Mouse (Mus musculus): ENCODE measurements around the gene Hoxb7. TPM values are rescaled to one million over a fixed set of nuclear protein-coding genes. Genes with fewer than 3 reads are reported as not detected.

Gene Hoxb7
- polyA plus RNA-seq, 2 experiments = 0.02 to 0.19 TPM

- H3K4me1 ChIP-seq (replicated peaks; ENCODE audit: control insufficient read depth in 2 of 2, insufficient read depth in 2 of 2, low read length in 1 of 2) = no peaks in the 10 kb centered on the region; a peak in 1 of 4 replicates
- no peaks in the 10 kb centered on the region for H3K9me3 ChIP-seq (ENCODE audit: control insufficient read depth, low read length)
- no peak overlapping the region for H3K4me3 ChIP-seq (ENCODE audit: insufficient read depth in 1 of 2, low read depth in 2 of 2, low read length in 2 of 2)
- no peak for DNase-seq (ENCODE audit: low read depth in 3 of 3, low spot score in 3 of 3)
- ATAC-seq (ENCODE audit: insufficient read depth) = no peak
- H3K27ac ChIP-seq = no peak overlapping the region
- peaks cover 67% of the 10 kb centered on the region for H3K27me3 ChIP-seq (ENCODE audit: control insufficient read depth, insufficient read depth, low read length)
- TF ChIP-seq EP300 (IDR thresholded peaks at IDR 0.05; ENCODE audit: low read depth) (no peak), CTCF (IDR thresholded peaks at IDR 0.05; ENCODE audit: low read depth) (no peak)
- 29% methylated on average over 2 of the region's 2 CpGs for WGBS (ENCODE audit: insufficient replicate concordance)
- H3K9ac ChIP-seq (replicated peaks) = no peak overlapping the region
- H3K4me2 ChIP-seq (ENCODE audit: low read depth) = no peak overlapping the region
- no peaks in the 10 kb centered on the region for H3K36me3 ChIP-seq (replicated peaks; ENCODE audit: control insufficient read depth, insufficient read depth, low read depth)
Observed at GRCm38 (mm10) chr11:96334002-96334364, 47.6 kb downstream of the Hoxb7 start.

DNA sequence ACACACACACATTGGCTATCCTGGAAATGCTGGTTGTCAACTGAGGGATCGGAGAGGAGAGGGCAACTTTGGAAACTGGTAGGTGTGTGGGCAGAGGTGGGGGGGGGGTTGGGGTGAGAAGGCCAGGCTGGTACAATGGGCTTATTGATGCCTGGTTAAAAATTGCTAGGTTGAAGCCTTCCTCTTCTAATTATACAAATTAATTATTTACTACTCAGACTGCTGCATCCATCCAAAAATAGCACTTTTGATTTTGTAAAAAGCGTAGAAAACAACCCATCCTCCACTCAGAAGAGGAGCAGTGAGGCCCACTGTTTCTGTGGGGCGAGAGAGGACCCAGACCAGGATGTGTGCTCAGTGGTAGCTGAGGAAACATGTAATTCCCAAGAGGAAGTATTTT, 48.6 kb downstream of the Hoxb7 start:
- TF ChIP-seq EP300 (IDR thresholded peaks at IDR 0.05; ENCODE audit: low read depth) (no peak), CTCF (IDR thresholded peaks at IDR 0.05; ENCODE audit: low read depth) (no peak)
- Histone ChIP-seq H3K9me3 (ENCODE audit: control insufficient read depth, low read length) (no peaks in the 10 kb centered on the region), H3K4me2 (ENCODE audit: low read depth) (no peak overlapping the region), H3K4me1 (replicated peaks; ENCODE audit: control insufficient read depth in 2 of 2, insufficient read depth in 2 of 2, low read length in 1 of 2) (no peaks in the 10 kb centered on the region; a peak in 1 of 4 replicates), H3K36me3 (replicated peaks; ENCODE audit: control insufficient read depth, insufficient read depth, low read depth) (no peaks in the 10 kb centered on the region), H3K27me3 (ENCODE audit: control insufficient read depth, insufficient read depth, low read length) (peaks cover 70% of the 10 kb centered on the region), H3K4me3 (ENCODE audit: insufficient read depth in 1 of 2, low read depth in 2 of 2, low read length in 2 of 2) (no peak overlapping the region), H3K27ac (no peak overlapping the region), H3K9ac (replicated peaks) (no peak overlapping the region)
- DNase-seq (ENCODE audit: low read depth in 3 of 3, low spot score in 3 of 3) (no peak), ATAC-seq (ENCODE audit: insufficient read depth) (no peak)
- WGBS (ENCODE audit: insufficient replicate concordance) = 41% methylated on average over 3 of the region's 3 CpGs

DNA sequence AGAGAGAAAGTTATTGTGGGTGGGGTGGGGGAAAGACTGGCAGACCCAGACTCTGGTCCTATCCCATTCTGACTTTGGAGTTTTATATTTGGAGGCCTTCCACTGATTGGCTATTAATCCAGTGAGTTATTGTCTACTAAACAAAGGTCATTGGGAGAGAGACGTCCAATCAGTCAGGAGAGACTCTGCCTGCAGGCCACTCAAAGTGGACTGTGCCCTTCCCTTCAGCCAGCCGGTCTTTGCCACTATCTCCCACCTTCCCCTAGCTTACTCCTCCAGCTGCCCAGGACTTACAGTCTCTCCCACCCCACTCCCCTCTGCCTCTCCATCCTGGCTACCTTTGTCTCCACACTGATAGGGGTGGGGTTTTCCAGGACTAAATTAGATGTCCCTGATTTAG, 50.2 kb downstream of the Hoxb7 start:
- Histone ChIP-seq H3K27ac (no peak overlapping the region), H3K4me1 (replicated peaks; ENCODE audit: control insufficient read depth in 2 of 2, insufficient read depth in 2 of 2, low read length in 1 of 2) (no peaks in the 10 kb centered on the region; a peak in 1 of 4 replicates)
- 48% methylated on average over 2 of the region's 2 CpGs for WGBS (ENCODE audit: insufficient replicate concordance)

DNA sequence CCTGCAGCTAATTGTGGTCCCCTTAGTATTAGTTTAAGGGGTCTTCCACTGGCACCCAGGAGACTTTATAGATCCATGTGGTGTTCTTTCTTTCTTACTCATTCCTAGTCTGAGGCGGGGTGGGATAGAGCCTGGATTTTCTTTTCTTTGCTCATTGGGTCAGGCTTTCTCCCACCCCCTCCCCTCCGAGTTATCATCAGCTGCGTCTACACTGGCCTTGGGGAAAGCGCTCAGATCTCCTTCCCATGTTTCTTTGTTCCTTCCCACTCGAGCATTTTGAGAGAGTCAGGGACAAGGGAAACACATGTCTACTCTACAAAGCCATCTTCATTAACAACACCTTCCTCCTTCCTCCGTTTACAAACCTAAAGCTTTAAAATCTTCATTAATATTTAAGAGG, 50.6 kb downstream of the Hoxb7 start:
- H3K27ac ChIP-seq = no peak overlapping the region
- ATAC-seq (ENCODE audit: insufficient read depth) (no peak), DNase-seq (ENCODE audit: low read depth in 3 of 3, low spot score in 3 of 3) (no peak)
- H3K36me3 ChIP-seq (replicated peaks; ENCODE audit: control insufficient read depth, insufficient read depth, low read depth) = no peaks in the 10 kb centered on the region
- H3K4me3 ChIP-seq (ENCODE audit: insufficient read depth in 1 of 2, low read depth in 2 of 2, low read length in 2 of 2) = no peak overlapping the region
- no peak for TF ChIP-seq CTCF (IDR thresholded peaks at IDR 0.05; ENCODE audit: low read depth)
- no peak for TF ChIP-seq EP300 (IDR thresholded peaks at IDR 0.05; ENCODE audit: low read depth)
- H3K4me1 ChIP-seq (replicated peaks; ENCODE audit: control insufficient read depth in 2 of 2, insufficient read depth in 2 of 2, low read length in 1 of 2) = no peaks in the 10 kb centered on the region; a peak in 1 of 4 replicates
- H3K4me2 ChIP-seq (ENCODE audit: low read depth) = no peak overlapping the region
- no peak overlapping the region for H3K9ac ChIP-seq (replicated peaks)
- WGBS (ENCODE audit: insufficient replicate concordance) = 36% methylated on average over 6 of the region's 6 CpGs
- H3K9me3 ChIP-seq (ENCODE audit: control insufficient read depth, low read length) = no peaks in the 10 kb centered on the region
- H3K27me3 ChIP-seq (ENCODE audit: control insufficient read depth, insufficient read depth, low read length) = peaks cover 73% of the 10 kb centered on the region

More for the DNA sequence above, 50.2 kb downstream of the Hoxb7 start:
- Histone ChIP-seq H3K27me3 (ENCODE audit: control insufficient read depth, insufficient read depth, low read length) (peaks cover 73% of the 10 kb centered on the region), H3K4me3 (ENCODE audit: insufficient read depth in 1 of 2, low read depth in 2 of 2, low read length in 2 of 2) (no peak overlapping the region), H3K36me3 (replicated peaks; ENCODE audit: control insufficient read depth, insufficient read depth, low read depth) (no peaks in the 10 kb centered on the region), H3K9me3 (ENCODE audit: control insufficient read depth, low read length) (no peaks in the 10 kb centered on the region), H3K9ac (replicated peaks) (no peak overlapping the region), H3K4me2 (ENCODE audit: low read depth) (no peak overlapping the region)
- ATAC-seq (ENCODE audit: insufficient read depth) (no peak), DNase-seq (ENCODE audit: low read depth in 3 of 3, low spot score in 3 of 3) (no peak)
- TF ChIP-seq EP300 (IDR thresholded peaks at IDR 0.05; ENCODE audit: low read depth) (no peak), CTCF (IDR thresholded peaks at IDR 0.05; ENCODE audit: low read depth) (no peak)

GRCm38 (mm10) chr11:96338957-96339855, 52.8 kb downstream of the Hoxb7 start:
- H3K9me3 ChIP-seq (ENCODE audit: control insufficient read depth, low read length) = no peaks in the 10 kb centered on the region
- 30% methylated on average over 7 of the region's 7 CpGs for WGBS (ENCODE audit: insufficient replicate concordance)
- TF ChIP-seq CTCF (IDR thresholded peaks at IDR 0.05; ENCODE audit: low read depth) (no peak), EP300 (IDR thresholded peaks at IDR 0.05; ENCODE audit: low read depth) (no peak)

More at GRCm38 (mm10) chr11:96338957-96339855, 52.8 kb downstream of the Hoxb7 start:
- H3K27me3 ChIP-seq (ENCODE audit: control insufficient read depth, insufficient read depth, low read length) = peaks cover 78% of the 10 kb centered on the region
- no peaks in the 10 kb centered on the region; a peak in 1 of 4 replicates for H3K4me1 ChIP-seq (replicated peaks; ENCODE audit: control insufficient read depth in 2 of 2, insufficient read depth in 2 of 2, low read length in 1 of 2)
- no peaks in the 10 kb centered on the region for H3K36me3 ChIP-seq (replicated peaks; ENCODE audit: control insufficient read depth, insufficient read depth, low read depth)
- no peak overlapping the region for H3K4me3 ChIP-seq (ENCODE audit: insufficient read depth in 1 of 2, low read depth in 2 of 2, low read length in 2 of 2)
- no peak overlapping the region for H3K9ac ChIP-seq (replicated peaks)
- no peak overlapping the region for H3K27ac ChIP-seq
- H3K4me2 ChIP-seq (ENCODE audit: low read depth) = no peak overlapping the region
- no peak for ATAC-seq (ENCODE audit: insufficient read depth)
- no peak for DNase-seq (ENCODE audit: low read depth in 3 of 3, low spot score in 3 of 3)

MicroRNAs encoded within 50 kb of the gene (microRNA counts, 519-probe panel; counts per million panel counts)
- microRNA mmu-miR-10a (3,705 counts per million, percentile 10 among the panel's probes with 10 or more counts), microRNA mmu-miR-196a (69.9 counts per million)

Small RNA genes within 50 kb of the gene (microRNA-seq; reads per million reads assigned to microRNA genes)
- gene Mir10a = 4,699 reads per million, percentile 86 among the genes with 10 or more reads in this experiment
- not detected for gene Mir196a-1

Other genes starting within 250 kb of the Hoxb7 start
- gene Ube2z, start 221.2 kb upstream of the Hoxb7 start, polyA plus RNA-seq (2012; rRNA removed) = 11.8 and 15.7 TPM in 2 replicates
- gene Ube2z, start 221.2 kb upstream of the Hoxb7 start, polyA plus RNA-seq (2014; fragmentation: Nextera tagmentation; extraction: Ambion mirVana) = 10.7 and 11.5 TPM in 2 replicates
- 213 and 233 TPM in 2 replicates for gene Atp5g1, start 211.0 kb upstream of the Hoxb7 start, polyA plus RNA-seq (2012; rRNA removed)
- 650 and 693 TPM in 2 replicates for gene Atp5g1, start 211.0 kb upstream of the Hoxb7 start, polyA plus RNA-seq (2014; fragmentation: Nextera tagmentation; extraction: Ambion mirVana)
- gene Calcoco2, start 174.7 kb upstream of the Hoxb7 start, polyA plus RNA-seq (2012; rRNA removed) = not detected in 2 replicates
- gene Calcoco2, start 174.7 kb upstream of the Hoxb7 start, polyA plus RNA-seq (2014; fragmentation: Nextera tagmentation; extraction: Ambion mirVana) = not detected in 2 replicates
- 0.05 TPM in 1 of 2 replicates, not detected in the other for gene Ttll6, start 152.8 kb upstream of the Hoxb7 start, polyA plus RNA-seq (2012; rRNA removed)
- gene Ttll6, start 152.8 kb upstream of the Hoxb7 start, polyA plus RNA-seq (2014; fragmentation: Nextera tagmentation; extraction: Ambion mirVana) = not detected in 2 replicates
- gene Hoxb13, start 92.3 kb upstream of the Hoxb7 start, polyA plus RNA-seq (2012; rRNA removed) = 0.08 TPM in 1 of 2 replicates, not detected in the other
- not detected in 2 replicates for gene Hoxb13, start 92.3 kb upstream of the Hoxb7 start, polyA plus RNA-seq (2014; fragmentation: Nextera tagmentation; extraction: Ambion mirVana)
- 0.01 and 0.03 TPM in 2 replicates for gene Hoxb9, start 15.2 kb upstream of the Hoxb7 start, polyA plus RNA-seq (2012; rRNA removed)
- gene Hoxb9, start 15.2 kb upstream of the Hoxb7 start, polyA plus RNA-seq (2014; fragmentation: Nextera tagmentation; extraction: Ambion mirVana) = not detected in 2 replicates
- gene Hoxb8, start 4.7 kb upstream of the Hoxb7 start, polyA plus RNA-seq (2012; rRNA removed) = 0.03 and 0.05 TPM in 2 replicates
- gene Hoxb8, start 4.7 kb upstream of the Hoxb7 start, polyA plus RNA-seq (2014; fragmentation: Nextera tagmentation; extraction: Ambion mirVana) = not detected in 2 replicates
- gene Hoxb6, start 5.9 kb downstream of the Hoxb7 start, polyA plus RNA-seq (2012; rRNA removed) = 0.02 and 0.13 TPM in 2 replicates
- gene Hoxb6, start 5.9 kb downstream of the Hoxb7 start, polyA plus RNA-seq (2014; fragmentation: Nextera tagmentation; extraction: Ambion mirVana) = not detected in 2 replicates
- gene Hoxb5, start 16.7 kb downstream of the Hoxb7 start, polyA plus RNA-seq (2012; rRNA removed) = 0.23 and 0.32 TPM in 2 replicates
- gene Hoxb5, start 16.7 kb downstream of the Hoxb7 start, polyA plus RNA-seq (2014; fragmentation: Nextera tagmentation; extraction: Ambion mirVana) = 0.06 and 0.24 TPM in 2 replicates
- 0.31 and 0.48 TPM in 2 replicates for gene Hoxb4, start 31.6 kb downstream of the Hoxb7 start, polyA plus RNA-seq (2012; rRNA removed)
- 0.06 and 0.09 TPM in 2 replicates for gene Hoxb4, start 31.6 kb downstream of the Hoxb7 start, polyA plus RNA-seq (2014; fragmentation: Nextera tagmentation; extraction: Ambion mirVana)
- gene Hoxb3, start 36.7 kb downstream of the Hoxb7 start, polyA plus RNA-seq (2012; rRNA removed) = 0.38 and 0.66 TPM in 2 replicates
- not detected in 2 replicates for gene Hoxb3, start 36.7 kb downstream of the Hoxb7 start, polyA plus RNA-seq (2014; fragmentation: Nextera tagmentation; extraction: Ambion mirVana)
- gene Hoxb2, start 63.9 kb downstream of the Hoxb7 start, polyA plus RNA-seq (2012; rRNA removed) = 1.1 TPM in 2 replicates
- gene Hoxb2, start 63.9 kb downstream of the Hoxb7 start, polyA plus RNA-seq (2014; fragmentation: Nextera tagmentation; extraction: Ambion mirVana) = 0.51 and 0.75 TPM in 2 replicates
- gene Hoxb1, start 79.1 kb downstream of the Hoxb7 start, polyA plus RNA-seq (2012; rRNA removed) = 0.02 TPM in 2 replicates
- not detected in 2 replicates for gene Hoxb1, start 79.1 kb downstream of the Hoxb7 start, polyA plus RNA-seq (2014; fragmentation: Nextera tagmentation; extraction: Ambion mirVana)
- gene Skap1, start 178.0 kb downstream of the Hoxb7 start, polyA plus RNA-seq (2012; rRNA removed) = 0.11 TPM in 1 of 2 replicates, not detected in the other
- gene Skap1, start 178.0 kb downstream of the Hoxb7 start, polyA plus RNA-seq (2014; fragmentation: Nextera tagmentation; extraction: Ambion mirVana) = 0.14 and 0.18 TPM in 2 replicates

All from liver, embryonic 14.5 days (tissue).